In the genomic region with DNA sequence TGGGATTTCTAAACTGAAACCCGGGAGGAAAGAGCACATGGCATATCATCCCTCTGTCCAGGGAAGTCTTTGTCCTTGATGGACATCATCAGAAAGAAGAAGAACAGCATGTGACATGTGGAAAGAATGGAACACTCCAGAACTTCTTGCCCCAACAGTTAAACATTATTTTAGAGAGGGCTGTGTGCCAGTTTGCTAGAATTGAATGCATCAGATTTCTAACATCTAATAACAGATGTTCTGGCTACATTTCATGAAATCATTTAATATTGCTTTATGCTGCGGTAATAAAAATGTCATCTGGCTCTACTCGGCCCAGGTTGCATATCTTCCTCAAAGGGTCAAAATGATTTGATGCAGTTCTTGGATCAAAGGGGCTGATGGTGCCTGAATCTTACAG, we compare ENCODE assay signal across 26 mouse cellular contexts.
DNase-seq lines count a peak whose midpoint lies in the region; ATAC-seq and TF ChIP-seq lines count a peak whose summit lies in the region.
"Had no signal": no experiment of that assay in that cellular context is flagged by ENCODE, and none has a peak within 500 bp of the region (broad histone marks: within the 10 kb centered on the region; RNA-seq: fewer than 3 reads in every experiment).

No protein-coding gene starts in this region.

- H3K4me3 ChIP-seq in embryonic facial prominence, embryonic 14.5 days (ENCODE audit: low read depth, low read length): no peak overlapping the region
- no peak overlapping the region for H3K4me3 ChIP-seq in embryonic facial prominence, embryonic 10.5 days
- no peak overlapping the region for H3K4me3 ChIP-seq in limb, embryonic 14.5 days (replicated peaks; ENCODE audit: low read length)
- no peak overlapping the region for H3K4me3 ChIP-seq in limb, embryonic 10.5 days
- H3K4me3 ChIP-seq: embryonic facial prominence, embryonic 12.5 days; embryonic facial prominence, embryonic 15.5 days; erythroblast, embryonic 14.5 days; forebrain, embryonic 10.5 days; forebrain, embryonic 12.5 days had no signal

- no peak for TF ChIP-seq POLR2A in limb, embryonic 14.5 days (IDR thresholded peaks at IDR 0.05; ENCODE audit: borderline replicate concordance, extremely low read depth, insufficient read depth, insufficient read length)

- H3K4me1 ChIP-seq in embryonic facial prominence, embryonic 14.5 days (ENCODE audit: control insufficient read depth, insufficient read depth, low read length): no peaks in the 10 kb centered on the region
- no peaks in the 10 kb centered on the region for H3K4me1 ChIP-seq in embryonic facial prominence, embryonic 10.5 days
- H3K4me1 ChIP-seq in limb, embryonic 14.5 days (ENCODE audit: control insufficient read depth, insufficient read depth, low read length): peaks cover 3% of the 10 kb centered on the region; the same call in 1 of the 2 replicates
- H3K4me1 ChIP-seq in limb, embryonic 10.5 days: no peaks in the 10 kb centered on the region
- H3K4me1 ChIP-seq: embryonic facial prominence, embryonic 12.5 days; embryonic facial prominence, embryonic 15.5 days; forebrain, embryonic 10.5 days; forebrain, embryonic 12.5 days had no signal

- no peaks in the 10 kb centered on the region for H3K36me3 ChIP-seq in embryonic facial prominence, embryonic 14.5 days (ENCODE audit: control insufficient read depth, insufficient read depth, low read length)
- H3K36me3 ChIP-seq in embryonic facial prominence, embryonic 10.5 days (replicated peaks): no peaks in the 10 kb centered on the region
- no peaks in the 10 kb centered on the region for H3K36me3 ChIP-seq in limb, embryonic 14.5 days (ENCODE audit: control insufficient read depth, insufficient read depth, low read length)
- H3K36me3 ChIP-seq in limb, embryonic 10.5 days: no peaks in the 10 kb centered on the region
- H3K36me3 ChIP-seq: embryonic facial prominence, embryonic 12.5 days; embryonic facial prominence, embryonic 15.5 days; forebrain, embryonic 10.5 days; forebrain, embryonic 12.5 days; G1E had no signal

- H3K27me3 ChIP-seq in embryonic facial prominence, embryonic 14.5 days (replicated peaks; ENCODE audit: control insufficient read depth, insufficient read depth, low read length): no peaks in the 10 kb centered on the region
- no peaks in the 10 kb centered on the region for H3K27me3 ChIP-seq in embryonic facial prominence, embryonic 10.5 days (replicated peaks; ENCODE audit: low read depth, poor library complexity, severe bottlenecking)
- H3K27me3 ChIP-seq in limb, embryonic 14.5 days (ENCODE audit: control insufficient read depth, insufficient read depth, low read length): no peaks in the 10 kb centered on the region
- H3K27me3 ChIP-seq in limb, embryonic 10.5 days (ENCODE audit: low read depth, poor library complexity, severe bottlenecking): no peaks in the 10 kb centered on the region
- H3K27me3 ChIP-seq: CH12.LX; embryonic facial prominence, embryonic 12.5 days; embryonic facial prominence, embryonic 15.5 days; forebrain, embryonic 12.5 days had no signal

- no peak overlapping the region for H3K27ac ChIP-seq in embryonic facial prominence, embryonic 14.5 days (replicated peaks; ENCODE audit: low read depth, low read length)
- H3K27ac ChIP-seq in embryonic facial prominence, embryonic 10.5 days (replicated peaks): no peak overlapping the region
- no peak overlapping the region for H3K27ac ChIP-seq in limb, embryonic 14.5 days (replicated peaks; ENCODE audit: low read depth, low read length)
- H3K27ac ChIP-seq in limb, embryonic 10.5 days: no peak overlapping the region
- H3K27ac ChIP-seq: embryonic facial prominence, embryonic 12.5 days; embryonic facial prominence, embryonic 15.5 days; forebrain, embryonic 10.5 days; forebrain, embryonic 12.5 days had no signal

- H3K9me3 ChIP-seq in embryonic facial prominence, embryonic 14.5 days (ENCODE audit: control insufficient read depth, low read length): no peaks in the 10 kb centered on the region
- no peaks in the 10 kb centered on the region for H3K9me3 ChIP-seq in embryonic facial prominence, embryonic 10.5 days
- H3K9me3 ChIP-seq in limb, embryonic 14.5 days (ENCODE audit: control insufficient read depth, low read length): no peaks in the 10 kb centered on the region
- no peaks in the 10 kb centered on the region for H3K9me3 ChIP-seq in limb, embryonic 10.5 days (replicated peaks)
- H3K9me3 ChIP-seq: embryonic facial prominence, embryonic 12.5 days; embryonic facial prominence, embryonic 15.5 days; forebrain, embryonic 10.5 days; forebrain, embryonic 12.5 days; G1E had no signal

- DNase-seq in embryonic facial prominence, embryonic 14.5 days (ENCODE audit: low spot score): peak; percentile 57
- no peak for DNase-seq in embryonic facial prominence, embryonic 10.5 days (ENCODE audit: low spot score)
- DNase-seq in limb, embryonic 14.5 days (ENCODE audit: low spot score): peak; percentile 73
- no peak for DNase-seq in limb, embryonic 10.5 days (ENCODE audit: low spot score)
- peak; percentile 61 for DNase-seq in NIH3T3 (ENCODE audit: low read depth)
- DNase-seq: adrenal gland, adult 2 months; adrenal gland, postnatal 10 days; adrenal gland, postnatal 25 days; B cell, adult 2 months; cerebellum, adult 11 months; cerebellum, adult 18-20 months; cerebellum, adult 8-10 months; cerebellum, adult 9-11 months; cerebellum, postnatal 14 days; cerebellum, postnatal 36 days; embryo, embryonic 11 days had no signal

- no peak overlapping the region for H3K4me2 ChIP-seq in embryonic facial prominence, embryonic 14.5 days (ENCODE audit: low read depth, low read length)
- H3K4me2 ChIP-seq in limb, embryonic 14.5 days (replicated peaks; ENCODE audit: low read depth, low read length, severe bottlenecking): no peak overlapping the region
- H3K4me2 ChIP-seq: embryonic facial prominence, embryonic 12.5 days; embryonic facial prominence, embryonic 15.5 days; forebrain, embryonic 12.5 days had no signal

- 65% methylated on average over 3 of the region's 3 CpGs for WGBS in embryonic facial prominence, embryonic 14.5 days
- WGBS in embryonic facial prominence, embryonic 10.5 days: 88% methylated on average over 3 of the region's 3 CpGs
- 65% methylated on average over 3 of the region's 3 CpGs for whole genome bisulfite sequencing in limb, embryonic 14.5 days
- WGBS in limb, embryonic 10.5 days: 92% methylated on average over 3 of the region's 3 CpGs

- ATAC-seq in embryonic facial prominence, embryonic 14.5 days (ENCODE audit: low read depth): no peak
- ATAC-seq in limb, embryonic 14.5 days (ENCODE audit: low FRiP score, low read depth): no peak
- ATAC-seq: CD4-positive, CD25-positive, alpha-beta regulatory T cell, adult 4 months; forebrain, embryonic 14.5 days; forebrain, embryonic 16.5 days had no signal

- H3K9ac ChIP-seq in embryonic facial prominence, embryonic 14.5 days (ENCODE audit: low read depth, low read length): no peak overlapping the region
- H3K9ac ChIP-seq in limb, embryonic 14.5 days (ENCODE audit: low read depth, low read length, severe bottlenecking): no peak overlapping the region
- H3K9ac ChIP-seq: embryonic facial prominence, embryonic 12.5 days; embryonic facial prominence, embryonic 15.5 days; forebrain, embryonic 12.5 days had no signal

Comparison
In these comparisons a context has a peak if more than half of its experiments do, and no peak if none do; other contexts are left out.
1. DNase-seq: peak in embryonic facial prominence, embryonic 14.5 days (single experiment), limb, embryonic 14.5 days (single experiment) and NIH3T3 (single experiment); none in embryonic facial prominence, embryonic 10.5 days (single experiment) and limb, embryonic 10.5 days (single experiment).